Mouse (Mus musculus): ENCODE results near the gene Stau1.
"Not testable (repeated sequence)": the region's sequence is repeated elsewhere in the genome, so short reads cannot be mapped to it uniquely, and the experiment has no call there.

DNA sequence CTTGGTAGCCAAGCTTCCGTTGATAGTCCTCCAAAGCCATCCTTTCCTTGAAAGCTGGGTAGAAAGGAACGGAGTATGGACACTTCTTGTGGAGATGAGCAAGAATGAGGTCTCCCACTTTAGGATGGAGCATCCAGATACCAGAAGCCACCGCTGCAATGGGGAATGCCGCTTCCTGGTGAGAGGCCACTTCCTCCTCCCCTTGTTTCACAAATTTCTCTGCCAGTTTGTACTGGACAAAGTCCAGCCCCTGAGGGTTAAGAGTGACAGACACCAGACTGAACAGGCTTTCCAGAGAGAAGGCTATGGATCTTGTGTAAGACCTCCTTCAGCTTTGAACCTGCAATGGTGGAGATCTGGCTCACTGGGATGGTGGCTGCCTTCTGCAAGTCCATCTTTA is 11.5 kb upstream of the Stau1 start:
- not testable (repeated sequence) for TF ChIP-seq CTCF (IDR thresholded peaks at IDR 0.05; ENCODE audit: low read depth); EP300 (optimal IDR thresholded peaks at IDR 0.05)

Measured in stomach, postnatal 0 days (tissue).